Mouse (Mus musculus): Measurements from ENCODE around the gene Raf1.

- no peak for TF ChIP-seq TAL1 (IDR thresholded peaks at IDR 0.05; ENCODE audit: low read length)
- TF ChIP-seq GATA1 (IDR thresholded peaks at IDR 0.05; ENCODE audit: low read length): no peak
Measured at GRCm38 (mm10) chr6:115606461-115606860, 70.0 kb downstream of the Raf1 start.

All from erythroblast, embryonic 14.5 days (primary cell).